Mouse (Mus musculus) C2C12 (cell line): Measurements from ENCODE around the gene Gpm6a.

Experiments
- CTCF ChIP-seq: IDR thresholded peaks from one replicate; pipeline ENCODE4 v1.5.1; 2011; ENCODE audit not compliant: control insufficient read depth, insufficient read depth, insufficient read length
- FOSL1 ChIP-seq: IDR thresholded peaks from one replicate; pipeline ENCODE4 v1.8.0; 2011; ENCODE audit warnings: mild to moderate bottlenecking, low read length; ENCODE audit not compliant: poor library complexity, insufficient read depth, severe bottlenecking
- MAX ChIP-seq: IDR thresholded peaks from one replicate; pipeline ENCODE4 v1.6.1; 2011; ENCODE audit warnings: mild to moderate bottlenecking, control low read depth
- MYOG ChIP-seq: IDR thresholded peaks from one replicate; pipeline ENCODE4 v1.6.1; 2011; ENCODE audit not compliant: control insufficient read depth, insufficient read length; ENCODE audit errors: extremely low read depth
- USF1 ChIP-seq: IDR thresholded peaks from one replicate; pipeline ENCODE4 v1.6.1; 2011; ENCODE audit warnings: low read depth, mild to moderate bottlenecking, control low read depth, moderate library complexity

GRCm38 (mm10) chr8:54961571-54961970 lies 6.9 kb downstream of the Gpm6a start:
- no peak for TF ChIP-seq CTCF
- no peak for TF ChIP-seq MAX
- TF ChIP-seq USF1, result no peak
- TF ChIP-seq FOSL1, result no peak
- TF ChIP-seq MYOG, result no peak
